Mouse (Mus musculus): ENCODE measurements at regions not wholly inside any gene's neighbourhood (a gene's known extent, or its start where the extent isn't known, plus 50 kb on each side); places are given as distances from the start of the nearest gene placed in this dataset.

DNA sequence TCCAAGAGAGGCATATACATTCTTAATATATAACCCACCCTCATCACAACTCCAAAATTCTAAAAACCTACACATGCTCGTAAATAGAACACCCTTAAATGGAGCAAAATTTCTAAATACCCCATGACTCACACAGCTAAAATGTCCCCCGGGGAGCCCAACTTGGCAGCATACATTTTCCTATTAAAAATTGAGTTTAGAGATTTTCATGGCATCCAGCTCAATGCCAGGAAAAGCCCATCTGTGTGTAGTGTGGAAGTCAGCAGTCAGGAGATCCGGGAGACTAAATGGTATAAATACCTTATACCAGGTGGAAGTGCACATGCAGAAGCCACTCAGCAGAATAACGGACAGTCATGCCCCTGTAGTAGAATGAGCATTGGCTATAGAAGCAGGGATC lies 389.4 kb upstream of the 9430069I07Rik start:
- TF ChIP-seq CTCF (IDR thresholded peaks at IDR 0.05; ENCODE audit: extremely low read depth, insufficient read length, insufficient replicate concordance, low read depth, low read length) (no peak), POLR2A (IDR thresholded peaks at IDR 0.05; ENCODE audit: low read depth, low read length) (no peak)
